Mouse (Mus musculus) C2C12 (cell line): ENCODE results near the gene Pdcd2l. TPM values are rescaled to one million over a fixed set of nuclear protein-coding genes. Genes with fewer than 3 reads are reported as not detected.
"Not testable (repeated sequence)": the region's sequence is repeated elsewhere in the genome, so short reads cannot be mapped to it uniquely, and the experiment has no call there.

Source experiments
- H3K27me3 ChIP-seq: one replicate; pipeline ENCODE4 v1.6.1; 2011; ENCODE audit not compliant: control insufficient read depth, insufficient read depth, insufficient read length
- H3K36me3 ChIP-seq: one replicate; pipeline ENCODE4 v1.6.1; 2011; ENCODE audit not compliant: control insufficient read depth, insufficient read depth
- H3K4me3 ChIP-seq: one replicate; pipeline ENCODE4 v1.5.1; 2011; ENCODE audit warnings: mild to moderate bottlenecking, control low read depth; ENCODE audit not compliant: poor library complexity, insufficient read depth, severe bottlenecking
- H3K79me2 ChIP-seq: one replicate; pipeline ENCODE4 v1.6.1; 2011; ENCODE audit not compliant: control insufficient read depth, insufficient read depth
- H3K79me3 ChIP-seq: one replicate; pipeline ENCODE4 v1.6.1; 2011; ENCODE audit warnings: low read depth, control low read depth
- H3ac ChIP-seq: one replicate; pipeline ENCODE3; 2011; ENCODE audit warnings: low read depth; ENCODE audit not compliant: control insufficient read depth, insufficient read length
- CEBPB ChIP-seq: IDR thresholded peaks from one replicate; pipeline ENCODE4 v1.6.1; 2011; ENCODE audit warnings: low read depth, mild to moderate bottlenecking, control low read depth, moderate library complexity
- CTCF ChIP-seq: IDR thresholded peaks from one replicate; pipeline ENCODE4 v1.5.1; 2011; ENCODE audit not compliant: control insufficient read depth, insufficient read depth, insufficient read length
- FOSL1 ChIP-seq: IDR thresholded peaks from one replicate; pipeline ENCODE4 v1.8.0; 2011; ENCODE audit warnings: mild to moderate bottlenecking, low read length; ENCODE audit not compliant: poor library complexity, insufficient read depth, severe bottlenecking
- MAX ChIP-seq: IDR thresholded peaks from one replicate; pipeline ENCODE4 v1.6.1; 2011; ENCODE audit warnings: mild to moderate bottlenecking, control low read depth
- MYOD1 ChIP-seq: IDR thresholded peaks from one replicate; pipeline ENCODE4 v1.6.1; 2011; ENCODE audit warnings: low read depth; ENCODE audit not compliant: control insufficient read depth, insufficient read length
- MYOG ChIP-seq: IDR thresholded peaks from one replicate; pipeline ENCODE4 v1.6.1; 2011; ENCODE audit not compliant: control insufficient read depth, insufficient read length; ENCODE audit errors: extremely low read depth
- USF1 ChIP-seq: IDR thresholded peaks from one replicate; pipeline ENCODE4 v1.6.1; 2011; ENCODE audit warnings: low read depth, mild to moderate bottlenecking, control low read depth, moderate library complexity
- polyA plus RNA-seq: library from polyadenylated mRNA; unstranded; fragments of >200 nt; fragmentation: generic; extraction: Trizol; gene quantifications from one replicate; pipeline ENCODE4 v1.2.1, GENCODE M21; 2012; ENCODE audit warnings: missing spikeins

Pdcd2l gene
- polyA plus RNA-seq, 1 experiment, result 41.7 TPM

DNA sequence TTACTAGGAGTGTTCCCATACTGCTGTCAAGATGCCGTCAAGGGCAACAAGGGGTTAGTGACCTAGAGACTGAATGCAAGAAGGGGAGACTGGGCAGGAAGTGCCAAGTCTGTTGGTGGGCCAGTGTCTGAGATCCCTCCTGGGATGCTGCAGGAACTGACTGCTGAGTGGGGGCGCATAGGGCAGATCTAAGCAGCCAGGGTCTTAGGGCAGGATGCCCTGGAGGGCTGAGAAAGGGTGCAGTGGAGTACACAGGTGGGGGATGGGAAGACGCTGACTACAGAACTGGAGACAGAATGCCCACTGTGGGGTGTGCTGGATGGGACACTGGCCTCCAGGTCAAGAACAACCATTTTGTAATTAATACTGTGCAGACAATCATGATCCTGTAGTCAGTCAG, 12.7 kb downstream of the Pdcd2l start:
- no peak for TF ChIP-seq CEBPB
- H3K79me3 ChIP-seq, result no peaks in the 10 kb centered on the region
- H3K36me3 ChIP-seq, result peaks cover 16% of the 10 kb centered on the region
- H3K27me3 ChIP-seq, result no peaks in the 10 kb centered on the region
- no peak overlapping the region for H3K4me3 ChIP-seq
- no peaks in the 10 kb centered on the region for H3K79me2 ChIP-seq
- no peak overlapping the region for H3ac ChIP-seq

DNA sequence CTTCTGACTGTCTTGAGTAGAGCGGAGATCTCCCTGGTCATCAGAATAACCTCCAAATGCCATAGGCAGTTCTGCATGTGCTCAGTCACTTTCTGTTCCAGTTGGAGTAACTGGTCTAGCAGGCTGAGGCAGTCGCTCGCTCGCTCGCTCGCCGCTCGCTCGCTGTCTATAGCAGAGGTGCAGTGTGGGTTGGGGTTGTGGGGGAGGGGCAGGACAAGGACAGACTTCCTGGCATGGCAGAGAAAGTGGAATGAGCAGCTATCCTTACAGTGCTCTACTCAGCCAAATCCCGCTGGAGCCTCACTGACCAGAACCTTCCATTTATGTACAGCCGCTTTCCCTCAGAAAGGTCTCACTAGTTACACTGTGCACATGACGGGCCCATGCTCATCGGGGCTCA, 13.1 kb downstream of the Pdcd2l start:
- Histone ChIP-seq H3K79me3 (no peaks in the 10 kb centered on the region), H3ac (no peak overlapping the region), H3K36me3 (peaks cover 12% of the 10 kb centered on the region), H3K4me3 (no peak overlapping the region), H3K79me2 (no peaks in the 10 kb centered on the region), H3K27me3 (no peaks in the 10 kb centered on the region)
- TF ChIP-seq USF1 (no peak), FOSL1 (no peak), MYOG (no peak), MYOD1 (no peak), CTCF (no peak), CEBPB (no peak), MAX (no peak)

DNA sequence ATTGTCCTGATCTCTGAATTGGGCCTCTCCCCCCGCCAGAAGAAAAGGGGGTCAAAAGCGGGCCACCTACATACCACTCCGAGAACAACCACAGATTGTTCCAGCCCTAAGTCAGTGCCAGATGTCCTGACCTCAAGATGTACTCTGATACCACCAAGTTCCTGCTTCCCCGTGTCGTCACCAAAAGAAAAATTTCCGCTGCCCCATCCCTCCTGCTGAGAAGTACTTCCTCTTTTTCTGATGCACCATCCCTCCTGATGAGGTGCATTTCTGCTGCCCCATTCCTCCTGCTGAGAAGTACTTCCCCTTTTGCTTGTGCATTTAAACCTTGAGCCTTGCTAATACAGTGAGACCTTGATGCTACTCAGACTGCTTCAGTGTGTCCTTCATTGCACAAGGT, 20.2 kb downstream of the Pdcd2l start:
- not testable (repeated sequence) for H3K4me3 ChIP-seq, H3K36me3 ChIP-seq, H3K27me3 ChIP-seq, H3ac ChIP-seq, H3K79me2 ChIP-seq, H3K79me3 ChIP-seq

DNA sequence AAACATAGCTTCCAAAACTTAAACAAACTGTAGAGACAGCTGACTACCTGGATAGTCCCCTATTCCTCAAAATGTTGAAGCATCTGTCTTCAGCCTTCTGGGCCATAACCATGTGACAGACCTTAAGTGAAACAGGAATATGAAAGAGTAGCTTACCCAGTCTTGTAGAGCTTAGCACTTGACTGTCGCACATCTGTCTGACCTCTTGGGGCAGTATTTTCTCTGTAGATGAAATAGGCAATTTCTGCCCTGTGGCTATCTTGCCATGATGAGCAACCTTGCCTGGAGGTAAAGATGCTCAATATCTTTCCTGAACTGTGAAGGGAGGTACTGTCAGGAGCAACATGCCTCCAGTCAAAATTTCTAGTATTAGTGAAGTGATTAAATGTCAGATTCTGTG, 24.2 kb downstream of the Pdcd2l start:
- Histone ChIP-seq H3ac (no peak overlapping the region), H3K79me2 (peaks cover 11% of the 10 kb centered on the region), H3K27me3 (no peaks in the 10 kb centered on the region), H3K4me3 (no peak overlapping the region), H3K79me3 (peaks cover 11% of the 10 kb centered on the region), H3K36me3 (no peaks in the 10 kb centered on the region)
- TF ChIP-seq FOSL1 (no peak), CEBPB (no peak), MAX (no peak)

DNA sequence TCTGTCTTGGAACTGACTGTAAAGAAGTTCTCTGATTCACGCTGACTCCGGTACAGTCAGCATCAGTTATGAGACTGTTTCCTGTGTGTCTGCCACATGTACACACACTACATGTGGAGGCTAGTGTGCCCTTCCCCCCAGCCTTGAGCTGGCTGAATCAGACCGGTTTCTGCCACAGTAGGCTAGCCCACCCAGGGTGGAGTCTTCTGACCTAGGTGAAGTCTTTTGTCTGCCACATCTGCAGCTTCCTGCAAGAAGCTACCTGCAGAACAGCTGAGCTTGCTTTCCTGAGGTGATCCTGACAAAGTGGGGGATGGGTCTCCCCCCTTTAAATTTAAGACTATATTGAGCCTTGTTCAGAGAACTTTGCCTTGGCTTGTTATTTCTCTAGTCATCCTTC, 27.0 kb downstream of the Pdcd2l start, which contains the start of gene Uba2:
Uba2 (minus strand) TSS at position 146 of the 400 bp plus-strand sequence.
- H3K27me3 ChIP-seq, result no peaks in the 10 kb centered on the region
- peaks cover 39% of the 10 kb centered on the region for H3K79me2 ChIP-seq
- H3K79me3 ChIP-seq, result peaks cover 36% of the 10 kb centered on the region
- H3K36me3 ChIP-seq, result peaks cover 11% of the 10 kb centered on the region
- TF ChIP-seq USF1 (no peak), MAX (no peak), FOSL1 (no peak), MYOG (no peak), CTCF (no peak)
- H3K4me3 ChIP-seq, result peak within 1 kb of the TSS; percentile 79
- H3ac ChIP-seq, result peak within 1 kb of the TSS; percentile 13

DNA sequence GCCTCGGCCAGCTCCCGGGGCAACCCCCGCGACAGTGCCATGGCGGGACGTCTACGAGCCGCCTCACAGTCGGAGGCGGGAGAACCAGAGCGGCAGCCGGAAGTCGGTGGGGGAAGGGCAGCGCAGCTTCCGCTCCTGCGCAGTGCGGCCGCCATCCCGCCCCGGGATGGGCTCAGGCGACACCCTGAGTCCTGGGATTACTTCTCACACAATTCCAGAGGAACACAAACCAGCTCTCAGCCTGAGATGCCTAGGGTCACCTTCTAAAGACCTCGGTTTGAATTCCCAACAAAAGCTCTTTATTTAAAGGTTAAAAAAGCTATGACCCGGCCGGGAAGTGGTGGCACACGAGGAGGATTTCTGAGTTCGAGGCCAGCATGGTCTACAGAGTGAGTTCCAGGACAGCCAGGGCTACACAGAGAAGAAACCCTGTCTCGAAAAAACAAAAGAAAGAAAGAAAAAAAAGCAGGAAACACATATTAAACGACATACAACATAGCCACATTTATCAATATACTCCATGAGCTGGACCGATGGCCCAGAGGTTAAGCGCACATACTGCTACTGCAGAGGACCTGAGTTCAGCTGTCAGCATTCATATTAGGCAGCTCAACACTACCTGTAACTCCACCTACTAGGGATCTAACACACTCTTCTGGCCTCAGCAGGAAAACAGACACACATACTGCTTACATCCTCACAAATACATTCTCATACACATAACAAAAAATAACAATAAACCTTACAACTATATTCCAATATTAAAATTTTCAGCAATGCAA, 27.8 kb downstream of the Pdcd2l start:
- Histone ChIP-seq H3K4me3 (peak overlapping the region; percentile 79), H3K79me3 (peaks cover 38% of the 10 kb centered on the region), H3ac (peak overlapping the region; percentile 86), H3K79me2 (peaks cover 45% of the 10 kb centered on the region), H3K27me3 (no peaks in the 10 kb centered on the region), H3K36me3 (peaks cover 17% of the 10 kb centered on the region)
- TF ChIP-seq CTCF, result no peak
- no peak for TF ChIP-seq MYOD1
- TF ChIP-seq CEBPB, result no peak
- no peak for TF ChIP-seq FOSL1
- TF ChIP-seq MYOG, result no peak
- no peak for TF ChIP-seq USF1
- TF ChIP-seq MAX, result no peak
